19 mouse cellular contexts compared by ENCODE assay signal in genomic region chr9:7790580-7791084, GRCm38 (mm10). TPM values are rescaled to one million over a fixed set of nuclear protein-coding genes. Genes with fewer than 3 reads are reported as not detected.
DNase-seq lines count a peak whose midpoint lies in the region; ATAC-seq and TF ChIP-seq lines count a peak whose summit lies in the region.
"Had no signal": no experiment of that assay in that cellular context is flagged by ENCODE, and none has a peak within 500 bp of the region (broad histone marks: within the 10 kb centered on the region; RNA-seq: fewer than 3 reads in every experiment).

No protein-coding gene starts in this region.

- peak overlapping the region; percentile 62 for H3K4me2 ChIP-seq in liver, embryonic 14.5 days (ENCODE audit: low read depth)
- H3K4me2 ChIP-seq in hindbrain, embryonic 12.5 days (replicated peaks) = no peak overlapping the region
- H3K4me2 ChIP-seq: heart, embryonic 12.5 days had no signal

- TF ChIP-seq CTCF in G1E (IDR thresholded peaks at IDR 0.05; ENCODE audit: low read depth, low read length) (no peak), MEL (IDR thresholded peaks at IDR 0.05 in 2 of 3, conservative IDR thresholded peaks at IDR 0.05 in 1 of 3; ENCODE audit: control insufficient read depth in 1 of 3, insufficient read depth in 1 of 3, low read depth in 2 of 3, low read length in 3 of 3, poor library complexity in 1 of 3, severe bottlenecking in 1 of 3) (no peak)
- no peak for TF ChIP-seq CTCF in liver, embryonic 14.5 days (IDR thresholded peaks at IDR 0.05; ENCODE audit: low read depth)

- H3K4me3 ChIP-seq in G1E (ENCODE audit: low read depth, low read length) (peak overlapping the region; percentile 7; the same call in 1 of the 2 replicates), MEL (ENCODE audit: control insufficient read depth in 1 of 2, insufficient read depth in 1 of 2, low read depth in 2 of 2, low read length in 2 of 2) (peak overlapping the region in 1 of 2 experiments; percentile 2; a peak in 1 of 4 replicates)
- peak overlapping the region; percentile 23 for H3K4me3 ChIP-seq in erythroblast, embryonic 14.5 days (replicated peaks)
- peak overlapping the region; percentile 9 to 18; a peak in 2 of 4 replicates for H3K4me3 ChIP-seq in liver, embryonic 14.5 days (ENCODE audit: insufficient read depth in 1 of 2, low read depth in 2 of 2, low read length in 2 of 2)
- H3K4me3 ChIP-seq in hindbrain, embryonic 12.5 days = no peak overlapping the region
- H3K4me3 ChIP-seq: heart, embryonic 12.5 days had no signal

- peak overlapping the region; percentile 21 for H3K9ac ChIP-seq in MEL (ENCODE audit: control insufficient read depth, low read depth, low read length, poor library complexity, severe bottlenecking)
- peak overlapping the region; percentile 38; the same call in 1 of the 2 replicates for H3K9ac ChIP-seq in liver, embryonic 14.5 days (replicated peaks)
- no peak overlapping the region for H3K9ac ChIP-seq in hindbrain, embryonic 12.5 days
- H3K9ac ChIP-seq: heart, embryonic 12.5 days had no signal

- H3K36me3 ChIP-seq in G1E (replicated peaks) = peaks cover 73% of the 10 kb centered on the region
- H3K36me3 ChIP-seq in MEL (ENCODE audit: control insufficient read depth in 1 of 2, insufficient read depth in 2 of 2, low read length in 2 of 2) = peaks cover 20 to 35% of the 10 kb centered on the region in 2 experiments
- H3K36me3 ChIP-seq in erythroblast, embryonic 14.5 days (ENCODE audit: control insufficient read depth) = peaks cover 70% of the 10 kb centered on the region
- peaks cover 16% of the 10 kb centered on the region for H3K36me3 ChIP-seq in liver, embryonic 14.5 days (replicated peaks; ENCODE audit: control insufficient read depth, insufficient read depth, low read depth)
- H3K36me3 ChIP-seq in hindbrain, embryonic 12.5 days = peaks cover 25% of the 10 kb centered on the region

- DNase-seq in G1E (ENCODE audit: low spot score) = peak; percentile 43
- peak; percentile 95 for DNase-seq in MEL (ENCODE audit: low read depth, low spot score)
- DNase-seq in liver, embryonic 14.5 days (ENCODE audit: low read depth in 3 of 3, low spot score in 3 of 3) = peak; percentile 68 to 73 (median 69)
- DNase-seq in testis, postnatal 10 days (ENCODE audit: low spot score) = no peak
- no peak for DNase-seq in gastrocnemius, postnatal 4 days (ENCODE audit: low spot score in 2 of 2)
- DNase-seq: cerebellum, adult 8-10 months; embryo, embryonic 11 days; gastrocnemius, postnatal 14 days; heart, postnatal 4 days; lung, postnatal 36 days; midbrain, embryonic 14.5 days; right cerebral cortex, postnatal 25 days; thymus, postnatal 14 days had no signal

- H3K79me2 ChIP-seq in MEL (ENCODE audit: control insufficient read depth, insufficient read depth, low read length, poor library complexity) = no peaks in the 10 kb centered on the region

- H3K9me3 ChIP-seq in G1E (replicated peaks) (no peaks in the 10 kb centered on the region), MEL (replicated peaks; ENCODE audit: insufficient read depth, low read length) (no peaks in the 10 kb centered on the region)
- H3K9me3 ChIP-seq in erythroblast, embryonic 14.5 days (ENCODE audit: control insufficient read depth, low read length) = no peaks in the 10 kb centered on the region
- H3K9me3 ChIP-seq in liver, embryonic 14.5 days (ENCODE audit: control insufficient read depth, low read length) = no peaks in the 10 kb centered on the region
- H3K9me3 ChIP-seq in hindbrain, embryonic 12.5 days (replicated peaks) = no peaks in the 10 kb centered on the region
- H3K9me3 ChIP-seq: heart, embryonic 12.5 days had no signal

- peak; percentile 95 for ATAC-seq in G1E (ENCODE audit: extremely low read depth, insufficient number of reproducible peaks, low FRiP score, poor library complexity, severe bottlenecking)
- ATAC-seq in liver, embryonic 14.5 days (ENCODE audit: insufficient read depth) = peak; percentile 94
- no peak for ATAC-seq in hindbrain, embryonic 12.5 days (ENCODE audit: low FRiP score)
- ATAC-seq: inflammation-experienced regulatory T-cells, adult 6 months; Patski had no signal

- WGBS in liver, embryonic 14.5 days (ENCODE audit: insufficient replicate concordance) = 15% methylated on average over 11 of the region's 11 CpGs
- 92% methylated on average over 11 of the region's 11 CpGs for WGBS in hindbrain, embryonic 12.5 days

- H3K27me3 ChIP-seq in G1E (ENCODE audit: insufficient read depth, low read length) (no peaks in the 10 kb centered on the region), MEL (ENCODE audit: control insufficient read depth in 1 of 2, insufficient read depth in 2 of 2, low read length in 2 of 2) (no peaks in the 10 kb centered on the region)
- no peaks in the 10 kb centered on the region for H3K27me3 ChIP-seq in erythroblast, embryonic 14.5 days (ENCODE audit: control insufficient read depth)
- no peaks in the 10 kb centered on the region for H3K27me3 ChIP-seq in liver, embryonic 14.5 days (ENCODE audit: control insufficient read depth, insufficient read depth, low read length)
- no peaks in the 10 kb centered on the region for H3K27me3 ChIP-seq in hindbrain, embryonic 12.5 days
- H3K27me3 ChIP-seq: heart, embryonic 12.5 days; Patski had no signal

- H3K27ac ChIP-seq in MEL (ENCODE audit: control insufficient read depth, low read depth, low read length) = peak overlapping the region; percentile 68
- H3K27ac ChIP-seq in liver, embryonic 14.5 days = peak overlapping the region; percentile 38
- H3K27ac ChIP-seq in hindbrain, embryonic 12.5 days = no peak overlapping the region
- H3K27ac ChIP-seq: kidney, postnatal 0 days had no signal

- TF ChIP-seq EP300 in MEL (IDR thresholded peaks at IDR 0.05; ENCODE audit: low read depth in 1 of 2, low read length in 2 of 2) = peak; percentile 97
- peak; percentile 85 for TF ChIP-seq EP300 in liver, embryonic 14.5 days (IDR thresholded peaks at IDR 0.05; ENCODE audit: low read depth)

- no peak for TF ChIP-seq RAD21 in MEL (IDR thresholded peaks at IDR 0.05; ENCODE audit: low read depth, low read length)

- peak; percentile 16 to 27; a peak in 2 of 4 replicates for TF ChIP-seq POLR2A in MEL (IDR thresholded peaks at IDR 0.05; ENCODE audit: control insufficient read depth in 1 of 2, insufficient read depth in 1 of 2, low read depth in 1 of 2, low read length in 2 of 2, poor library complexity in 1 of 2)

- H3K4me1 ChIP-seq in G1E (ENCODE audit: insufficient read depth, low read depth, low read length) (peaks cover 63% of the 10 kb centered on the region), MEL (ENCODE audit: control insufficient read depth in 1 of 2, insufficient read depth in 2 of 2, low read length in 2 of 2) (peaks cover 22 to 24% of the 10 kb centered on the region in 2 experiments)
- peaks cover 49% of the 10 kb centered on the region for H3K4me1 ChIP-seq in erythroblast, embryonic 14.5 days (ENCODE audit: control insufficient read depth)
- peaks cover 24 to 27% of the 10 kb centered on the region in 2 experiments for H3K4me1 ChIP-seq in liver, embryonic 14.5 days (replicated peaks; ENCODE audit: control insufficient read depth in 2 of 2, insufficient read depth in 2 of 2, low read length in 1 of 2)
- peaks cover 5% of the 10 kb centered on the region for H3K4me1 ChIP-seq in hindbrain, embryonic 12.5 days

TF ChIP-seq in MEL, 35 proteins besides CTCF, POLR2A, EP300 and RAD21 (continues in another document):
- TF ChIP-seq ETS1 (IDR thresholded peaks at IDR 0.05; ENCODE audit: low read depth, low read length) (peak; percentile 96), MAX (IDR thresholded peaks at IDR 0.05; ENCODE audit: low read length) (peak; percentile 79), MAFK (IDR thresholded peaks at IDR 0.05; ENCODE audit: borderline replicate concordance, low read depth, low read length) (peak; percentile 73; the same call in 1 of the 2 replicates), RCOR1 (IDR thresholded peaks at IDR 0.05; ENCODE audit: low read depth, low read length) (peak; percentile 99), SIN3A (IDR thresholded peaks at IDR 0.05; ENCODE audit: low read length) (peak; percentile 86), NRF1 (IDR thresholded peaks at IDR 0.05; ENCODE audit: insufficient read depth, low read depth, low read length, poor library complexity, severe bottlenecking) (no peak), ZMIZ1 (IDR thresholded peaks at IDR 0.05; ENCODE audit: low read depth, low read length) (no peak; the same call in 1 of the 2 replicates), JUND (IDR thresholded peaks at IDR 0.05; ENCODE audit: low read depth, low read length) (no peak), KAT2A (conservative IDR thresholded peaks at IDR 0.05; ENCODE audit: low read depth, low read length) (no peak; the same call in 1 of the 2 replicates), POLR2AphosphoS2 (IDR thresholded peaks at IDR 0.05; ENCODE audit: low read length) (peak; percentile 76; the same call in 1 of the 2 replicates), BHLHE40 (IDR thresholded peaks at IDR 0.05; ENCODE audit: borderline replicate concordance, low read depth, low read length) (peak; percentile 13; the same call in 1 of the 2 replicates), TAL1 (IDR thresholded peaks at IDR 0.05; ENCODE audit: low read length) (peak; percentile 90)

RNA-seq across cellular contexts. Expression of gene Tmem123, which starts 26.8 kb away (rescaled TPM):
- total RNA-seq in G1E (2014; fragmentation: Nextera tagmentation) = 120 and 137 TPM in 2 replicates
- 105 and 118 TPM in 2 replicates for total RNA-seq in G1E (2017)
- polyA plus RNA-seq in G1E (2012) = 35.3 and 49.4 TPM in 2 replicates
- total RNA-seq in MEL (2012; rRNA removed) = 40.1 and 43.5 TPM in 2 replicates
- polyA plus RNA-seq in MEL (2012; ENCODE audit: insufficient read depth in 1 of 2, insufficient read length in 2 of 2, low read depth in 1 of 2, low replicate concordance in 2 of 2, missing spikeins in 1 of 2) = 10 to 100 TPM in 1 of 2 experiments, not detected in 1; 88.8 TPM
- polyA plus RNA-seq in erythroblast, embryonic 14.5 days (2012) = 0.63 and 0.96 TPM in 2 replicates
- 17.7 and 23.3 TPM in 2 replicates for polyA plus RNA-seq in liver, embryonic 14.5 days (2012; rRNA removed)
- 45.2 and 52.5 TPM in 2 replicates for polyA plus RNA-seq in liver, embryonic 14.5 days (2014; fragmentation: Nextera tagmentation; extraction: Ambion mirVana)
- polyA plus RNA-seq in hindbrain, embryonic 12.5 days (2016; fragmentation: Nextera tagmentation; extraction: Ambion mirVana) = 80.1 and 84.2 TPM in 2 replicates
- total RNA-seq in gastrocnemius, postnatal 4 days (2021) = 10 to 100 TPM; 50.8 to 54.9 TPM

RNA-seq across cellular contexts. Expression of gene Birc2, which starts 46.2 kb away (rescaled TPM):
- total RNA-seq in G1E (2014; fragmentation: Nextera tagmentation) (64.3 and 71.4 TPM in 2 replicates), G1E (2017) (46.4 and 50.9 TPM in 2 replicates), MEL (2012; rRNA removed) (29.6 TPM in 2 replicates)
- polyA plus RNA-seq in G1E (2012) (10.9 and 14.3 TPM in 2 replicates), MEL (2012; ENCODE audit: insufficient read depth in 1 of 2, insufficient read length in 2 of 2, low read depth in 1 of 2, low replicate concordance in 2 of 2, missing spikeins in 1 of 2) (10 to 100 TPM in 1 of 2 experiments, not detected in 1; 33.0 TPM)
- 0.09 and 0.47 TPM in 2 replicates for polyA plus RNA-seq in erythroblast, embryonic 14.5 days (2012)
- 7.0 and 9.4 TPM in 2 replicates for polyA plus RNA-seq in liver, embryonic 14.5 days (2012; rRNA removed)
- polyA plus RNA-seq in liver, embryonic 14.5 days (2014; fragmentation: Nextera tagmentation; extraction: Ambion mirVana) = 13.1 and 14.1 TPM in 2 replicates
- 45.5 and 47.2 TPM in 2 replicates for polyA plus RNA-seq in hindbrain, embryonic 12.5 days (2016; fragmentation: Nextera tagmentation; extraction: Ambion mirVana)
- 10 to 100 TPM; 22.0 to 28.1 TPM for total RNA-seq in gastrocnemius, postnatal 4 days (2021)

Comparison
In these comparisons a context has a peak if more than half of its experiments do, and no peak if none do; other contexts are left out.
1. DNase-seq: peak in G1E (single experiment), MEL (single experiment) and liver, embryonic 14.5 days (3 of 3); none in testis, postnatal 10 days (single experiment) and gastrocnemius, postnatal 4 days (0 of 2).